Comparison of ENCODE assay signal across 22 mouse cellular contexts in genomic region chr3:107593632-107594031, GRCm38 (mm10). TPM values are rescaled to one million over a fixed set of nuclear protein-coding genes. Genes with fewer than 3 reads are reported as not detected.
"Had no signal": no experiment of that assay in that cellular context is flagged by ENCODE, and none has a peak within 500 bp of the region (broad histone marks: within the 10 kb centered on the region; RNA-seq: fewer than 3 reads in every experiment).

No protein-coding gene starts in this region.

- ATAC-seq: lung, postnatal 0 days; midbrain, embryonic 13.5 days had no signal

- H3K36me3 ChIP-seq: liver, embryonic 15.5 days; midbrain, embryonic 13.5 days had no signal

- H3K4me2 ChIP-seq: liver, embryonic 11.5 days; liver, embryonic 15.5 days; midbrain, embryonic 13.5 days had no signal

- H3K4me3 ChIP-seq: layer of hippocampus, adult 2 months; liver, embryonic 15.5 days; midbrain, embryonic 13.5 days had no signal

- H3K27ac ChIP-seq: layer of hippocampus, adult 2 months; liver, embryonic 15.5 days; midbrain, embryonic 13.5 days had no signal

- DNase-seq: kidney, adult 9 months; kidney, postnatal 10 days; kidney, postnatal 4 days; left cerebral cortex, postnatal 4 days; lung, adult 2 months; lung, postnatal 36 days; right cerebral cortex, postnatal 25 days; thymus, adult 18-20 months; thymus, postnatal 14 days had no signal

- H3K9me3 ChIP-seq: liver, embryonic 15.5 days; midbrain, embryonic 13.5 days had no signal

- H3K9ac ChIP-seq: liver, embryonic 15.5 days; midbrain, embryonic 13.5 days had no signal

RNA-seq across cellular contexts. Expression of gene Alx3, which starts 1.2 kb away (rescaled TPM):
- total RNA-seq: megakaryocyte progenitor cell, adult 5-6 weeks had no signal
- polyA plus RNA-seq: lung, adult 2 months; lung, postnatal 0 days; neural tube, embryonic 14.5 days; small intestine, adult 2 months; stomach, embryonic 14.5 days had no signal

RNA-seq across cellular contexts. Expression of gene Gm10961, which starts 37.5 kb away (rescaled TPM):
- total RNA-seq: layer of hippocampus, adult 2 months; layer of hippocampus, postnatal 10 days; left cerebral cortex, adult 18-20 months; left cerebral cortex, postnatal 10 days; left cerebral cortex, postnatal 4 days; megakaryocyte progenitor cell, adult 5-6 weeks; midbrain, postnatal 0 days had no signal
- polyA plus RNA-seq: liver, embryonic 11.5 days; liver, embryonic 15.5 days; lung, adult 2 months; lung, postnatal 0 days; midbrain, embryonic 13.5 days; midbrain, postnatal 0 days; neural tube, embryonic 14.5 days; small intestine, adult 2 months; stomach, embryonic 14.5 days had no signal

RNA-seq across cellular contexts. Expression of gene Ubl4b, which starts 38.8 kb away (rescaled TPM):
- total RNA-seq: layer of hippocampus, adult 2 months; layer of hippocampus, postnatal 10 days; left cerebral cortex, adult 18-20 months; left cerebral cortex, postnatal 10 days; megakaryocyte progenitor cell, adult 5-6 weeks; midbrain, postnatal 0 days had no signal
- polyA plus RNA-seq: liver, embryonic 11.5 days; liver, embryonic 15.5 days; lung, adult 2 months; lung, postnatal 0 days; midbrain, embryonic 13.5 days; midbrain, postnatal 0 days; neural tube, embryonic 14.5 days; small intestine, adult 2 months; stomach, embryonic 14.5 days had no signal
